In genomic region chr17:88473766-88474165, GRCm38 (mm10) we compare ENCODE assay signal across 14 mouse cellular contexts. TPM values are rescaled to one million over a fixed set of nuclear protein-coding genes. Genes with fewer than 3 reads are reported as not detected.
DNase-seq lines count a peak whose midpoint lies in the region; TF ChIP-seq lines count a peak whose summit lies in the region.
"Had no signal": no experiment of that assay in that cellular context is flagged by ENCODE, and none has a peak within 500 bp of the region (broad histone marks: within the 10 kb centered on the region; RNA-seq: fewer than 3 reads in every experiment).

No protein-coding gene starts in this region.

- intact Hi-C loops in left cerebral cortex, postnatal 10 days (cut with DNase I), result no loop called here
- intact Hi-C loops in left cerebral cortex, postnatal 36 days (cut with DNase I), result no loop called here

- DNase-seq in embryo, embryonic 11 days, result peak; percentile 46
- DNase-seq in embryo, embryonic 10 days (ENCODE audit: low spot score), result no peak
- DNase-seq in left cerebral cortex, postnatal 10 days (ENCODE audit: extremely low spot score in 1 of 2, low spot score in 2 of 2), result peak; percentile 22 to 38
- no peak for DNase-seq in left cerebral cortex, postnatal 36 days (ENCODE audit: low spot score in 2 of 2)
- DNase-seq in brain, embryonic 14.5 days (ENCODE audit: low read depth), result peak; percentile 84
- DNase-seq in right cerebral cortex, postnatal 10 days (ENCODE audit: low spot score in 2 of 2), result peak; percentile 73
- no peak for DNase-seq in gastrocnemius, adult 8-10 months (ENCODE audit: low spot score in 2 of 2)
- DNase-seq in cerebellum, adult 11-12 months, result no peak
- DNase-seq: adrenal gland, adult 8-10 months; cerebellum, adult 11 months; heart, postnatal 14 days; kidney, adult 2 months; lung, postnatal 4 days; thymus, adult 18-20 months had no signal

- TF ChIP-seq CTCF in brain, embryonic 14.5 days (IDR thresholded peaks at IDR 0.05; ENCODE audit: borderline replicate concordance, extremely low read depth, insufficient read depth, insufficient read length), result no peak

- no peak for TF ChIP-seq POLR2A in brain, embryonic 14.5 days (IDR thresholded peaks at IDR 0.05; ENCODE audit: borderline replicate concordance, extremely low read depth, insufficient read depth, insufficient read length, poor library complexity, severe bottlenecking)

RNA-seq across cellular contexts. Expression of gene Foxn2, which starts 33.3 kb away (rescaled TPM):
- 10 to 100 TPM in 1 of 2 experiments, 1 to 10 TPM in 1; 9.0 to 11.0 TPM for total RNA-seq in left cerebral cortex, postnatal 10 days (2021)
- total RNA-seq in left cerebral cortex, postnatal 36 days (2021), result 10 to 100 TPM; 14.1 to 14.5 TPM
- 4.8 and 6.7 TPM in 2 replicates for polyA plus RNA-seq in brain, embryonic 14.5 days (2012; rRNA removed)
- total RNA-seq in gastrocnemius, adult 8-10 months (2022), result 10 to 100 TPM; 11.6 to 15.9 (median 14.5) TPM

RNA-seq across cellular contexts. Expression of gene Ppp1r21, which starts 56.2 kb away (rescaled TPM):
- 10 to 100 TPM; 66.4 to 69.0 TPM for total RNA-seq in left cerebral cortex, postnatal 10 days (2021)
- total RNA-seq in left cerebral cortex, postnatal 36 days (2021), result 10 to 100 TPM; 79.7 to 81.5 TPM
- polyA plus RNA-seq in brain, embryonic 14.5 days (2012; rRNA removed), result 60.3 and 76.5 TPM in 2 replicates
- 1 to 10 TPM; 5.5 to 6.8 (median 6.0) TPM for total RNA-seq in gastrocnemius, adult 8-10 months (2022)

Comparison
In these comparisons a context has a peak if more than half of its experiments do, and no peak if none do; other contexts are left out.
1. DNase-seq: peak in embryo, embryonic 11 days (single experiment), left cerebral cortex, postnatal 10 days (2 of 2), brain, embryonic 14.5 days (single experiment) and right cerebral cortex, postnatal 10 days (2 of 2); none in embryo, embryonic 10 days (single experiment), left cerebral cortex, postnatal 36 days (0 of 2), gastrocnemius, adult 8-10 months (0 of 2) and cerebellum, adult 11-12 months (single experiment).
2. RNA of gene Ppp1r21, which starts 56.2 kb away (total RNA-seq): 79.7 to 81.5 TPM in left cerebral cortex, postnatal 36 days and 66.4 to 69.0 TPM in left cerebral cortex, postnatal 10 days; 5.5 to 6.8 TPM in gastrocnemius, adult 8-10 months; every median in the first group is over 4 times any median in the second.